Mouse (Mus musculus) hindbrain, embryonic 11.5 days (tissue): Measurements from ENCODE around the gene Myl10. TPM values are rescaled to one million over a fixed set of nuclear protein-coding genes. Genes with fewer than 3 reads are reported as not detected.
A peak's percentile ranks its signal among the peaks of the same experiment; 100 is the strongest.
"Not testable (repeated sequence)": the region's sequence is repeated elsewhere in the genome, so short reads cannot be mapped to it uniquely, and the experiment has no call there.

Source experiments
- ATAC-seq: fragments of 200-750 bp; cut with Nextera tagmentation; 2 replicates; pipeline ENCODE4 v1.8.0; 2017; ENCODE audit warnings: mild to moderate bottlenecking, moderate TSS enrichment, moderate library complexity; ENCODE audit not compliant: low FRiP score
- DNase-seq: peaks from one replicate; pipeline ENCODE4 v3.0.0-alpha.2; 2015; ENCODE audit warnings: low spot score
- H3K27ac ChIP-seq: fragments of 300-500 bp; sonication (generic); 2 replicates; pipeline ENCODE4 v1.5.1; 2014; ENCODE audit warnings: mild to moderate bottlenecking, low read depth, low read length
- H3K27me3 ChIP-seq: fragments of 300-500 bp; sonication (generic); 2 replicates; pipeline ENCODE4 v1.6.1; 2014; ENCODE audit warnings: mild to moderate bottlenecking, low read length, moderate library complexity, mixed read lengths; ENCODE audit not compliant: control insufficient read depth, insufficient read depth
- H3K36me3 ChIP-seq: fragments of 300-500 bp; sonication (generic); 2 replicates; pipeline ENCODE4 v1.6.1; 2014; ENCODE audit warnings: mild to moderate bottlenecking, low read length, moderate library complexity, mixed read lengths; ENCODE audit not compliant: control insufficient read depth, insufficient read depth
- H3K4me1 ChIP-seq: fragments of 300-500 bp; sonication (generic); replicated peaks from 2 replicates; pipeline ENCODE4 v1.6.1; 2014; ENCODE audit warnings: low read length, mixed read lengths; ENCODE audit not compliant: control insufficient read depth, insufficient read depth
- H3K4me2 ChIP-seq: fragments of 300-500 bp; sonication (generic); replicated peaks from 2 replicates; pipeline ENCODE4 v1.6.1; 2014; ENCODE audit warnings: mild to moderate bottlenecking, low read depth, low read length
- H3K4me3 ChIP-seq: fragments of 300-500 bp; sonication (generic); 2 replicates; pipeline ENCODE4 v1.5.1; 2014; ENCODE audit warnings: low read depth, low read length
- H3K9ac ChIP-seq: fragments of 300-500 bp; sonication (generic); 2 replicates; pipeline ENCODE4 v1.6.1; 2014; ENCODE audit warnings: low read depth, low read length
- H3K9me3 ChIP-seq: fragments of 300-500 bp; sonication (generic); 2 replicates; pipeline ENCODE4 v1.6.1; 2016; ENCODE audit warnings: low read length; ENCODE audit not compliant: control insufficient read depth
- WGBS: fragments of 180-500 bp; shearing (Covaris S2); extraction: QIAGEN DNeasy Blood & Tissue Kit; methylation state at CpG from one replicate; pipeline ENCODE4 v1.1.7; 2014; 5-methylcytosine and 5-hydroxymethylcytosine counted together
- polyA plus RNA-seq: library from polyadenylated mRNA; unstranded; fragments of >200 nt; fragmentation: Nextera tagmentation; extraction: Ambion mirVana; gene quantifications from 2 replicates; pipeline ENCODE4 v1.2.1, GENCODE M21; 2014

Myl10 gene
- polyA plus RNA-seq, 1 experiment from 2014 or later, result not detected

- no peak overlapping the region for H3K4me3 ChIP-seq
- peak; percentile 20 for DNase-seq
- H3K27me3 ChIP-seq, result no peaks in the 10 kb centered on the region
- no peaks in the 10 kb centered on the region for H3K36me3 ChIP-seq
- no peaks in the 10 kb centered on the region for H3K4me1 ChIP-seq
- no peaks in the 10 kb centered on the region for H3K9me3 ChIP-seq
- no peak overlapping the region for H3K27ac ChIP-seq
- H3K4me2 ChIP-seq, result no peak overlapping the region; the same call in 1 of the 2 replicates
- H3K9ac ChIP-seq, result no peak overlapping the region
- WGBS, result 32% methylated on average over 31 of the region's 32 CpGs
- ATAC-seq, result no peak
These were observed 21.4 kb downstream of the Myl10 start for GRCm38 (mm10) chr5:136714232-136714875.

- Histone ChIP-seq H3K27ac (no peak overlapping the region), H3K36me3 (no peaks in the 10 kb centered on the region), H3K4me1 (no peaks in the 10 kb centered on the region), H3K4me2 (no peak overlapping the region), H3K9ac (no peak overlapping the region), H3K27me3 (no peaks in the 10 kb centered on the region), H3K9me3 (no peaks in the 10 kb centered on the region), H3K4me3 (no peak overlapping the region)
- 24% methylated on average over 11 of the region's 11 CpGs for WGBS
- DNase-seq (peak; percentile 75), ATAC-seq (no peak)
These were observed 21.9 kb downstream of the Myl10 start for GRCm38 (mm10) chr5:136714879-136715278.

- Histone ChIP-seq H3K9ac (no peak overlapping the region), H3K4me3 (no peak overlapping the region), H3K27ac (no peak overlapping the region), H3K9me3 (no peaks in the 10 kb centered on the region), H3K36me3 (no peaks in the 10 kb centered on the region), H3K27me3 (no peaks in the 10 kb centered on the region), H3K4me2 (no peak overlapping the region), H3K4me1 (no peaks in the 10 kb centered on the region)
- 66% methylated on average over 10 of the region's 10 CpGs for WGBS
- ATAC-seq (no peak), DNase-seq (no peak)
These were observed 24.0 kb downstream of the Myl10 start for GRCm38 (mm10) chr5:136716696-136717572.

- WGBS, result 85% methylated on average over 2 of the region's 2 CpGs
- Histone ChIP-seq H3K27me3 (no peaks in the 10 kb centered on the region), H3K9me3 (no peaks in the 10 kb centered on the region), H3K9ac (no peak overlapping the region), H3K4me1 (no peaks in the 10 kb centered on the region), H3K4me3 (no peak overlapping the region), H3K27ac (no peak overlapping the region), H3K4me2 (no peak overlapping the region), H3K36me3 (no peaks in the 10 kb centered on the region)
- no peak for DNase-seq
- no peak for ATAC-seq
These were observed 24.6 kb downstream of the Myl10 start for GRCm38 (mm10) chr5:136717573-136717854.

GRCm38 (mm10) chr5:136718656-136719055 is 25.7 kb downstream of the Myl10 start:
- ATAC-seq (no peak), DNase-seq (no peak)
- no peaks in the 10 kb centered on the region for H3K36me3 ChIP-seq
- no peaks in the 10 kb centered on the region for H3K9me3 ChIP-seq
- no peak overlapping the region for H3K4me2 ChIP-seq
- H3K4me3 ChIP-seq, result no peak overlapping the region
- no peak overlapping the region for H3K9ac ChIP-seq
- no peaks in the 10 kb centered on the region for H3K27me3 ChIP-seq
- no peak overlapping the region for H3K27ac ChIP-seq
- H3K4me1 ChIP-seq, result no peaks in the 10 kb centered on the region
- 81% methylated on average over 8 of the region's 8 CpGs for WGBS

- no peak for ATAC-seq
These were observed 28.6 kb downstream of the Myl10 start for GRCm38 (mm10) chr5:136721596-136721995.

GRCm38 (mm10) chr5:136726271-136726670 is 33.3 kb downstream of the Myl10 start:
- H3K36me3 ChIP-seq, H3K9me3 ChIP-seq, DNase-seq, H3K27me3 ChIP-seq, ATAC-seq, H3K4me3 ChIP-seq, H3K4me2 ChIP-seq, H3K4me1 ChIP-seq, H3K9ac ChIP-seq, H3K27ac ChIP-seq: not testable (repeated sequence)
- 92% methylated on average over 4 of the region's 5 CpGs for WGBS

More at GRCm38 (mm10) chr5:136721596-136721995, 28.6 kb downstream of the Myl10 start:
- 79% methylated on average over 5 of the region's 5 CpGs for WGBS
- Histone ChIP-seq H3K9ac (no peak overlapping the region), H3K36me3 (no peaks in the 10 kb centered on the region), H3K27me3 (no peaks in the 10 kb centered on the region), H3K9me3 (no peaks in the 10 kb centered on the region), H3K4me2 (no peak overlapping the region), H3K4me1 (no peaks in the 10 kb centered on the region), H3K4me3 (no peak overlapping the region), H3K27ac (no peak overlapping the region)
- DNase-seq, result no peak

- H3K27ac ChIP-seq, result no peak overlapping the region
- H3K4me3 ChIP-seq, result no peak overlapping the region
- H3K9ac ChIP-seq, result no peak overlapping the region
- no peaks in the 10 kb centered on the region for H3K4me1 ChIP-seq
- no peak for DNase-seq
- no peaks in the 10 kb centered on the region for H3K36me3 ChIP-seq
- H3K9me3 ChIP-seq, result no peaks in the 10 kb centered on the region
- WGBS, result 77% methylated on average over 6 of the region's 6 CpGs
- H3K27me3 ChIP-seq, result no peaks in the 10 kb centered on the region
- ATAC-seq, result no peak
- H3K4me2 ChIP-seq, result no peak overlapping the region
These were observed 46.0 kb downstream of the Myl10 start for GRCm38 (mm10) chr5:136738918-136739317.

- 81% methylated on average over 9 of the region's 9 CpGs for WGBS
- Histone ChIP-seq H3K27me3 (no peaks in the 10 kb centered on the region), H3K4me1 (no peaks in the 10 kb centered on the region), H3K9me3 (peaks cover 9% of the 10 kb centered on the region), H3K4me3 (no peak overlapping the region), H3K27ac (no peak overlapping the region), H3K36me3 (0 out of 2 replicates have a peak, but pooled peaks cover 3% of the 10 kb centered on the region), H3K4me2 (no peak overlapping the region), H3K9ac (no peak overlapping the region)
- DNase-seq (no peak), ATAC-seq (no peak)
These were observed 53.6 kb downstream of the Myl10 start for GRCm38 (mm10) chr5:136746596-136746995.
